Mouse (Mus musculus): ENCODE measurements around the gene Lpin2.
A peak's percentile ranks its signal among the peaks of the same experiment; 100 is the strongest.

The Lpin2 gene

GRCm38 (mm10) chr17:71230108-71230709 is 47.8 kb downstream of the Lpin2 start:
- no peak for DNase-seq (ENCODE audit: low spot score in 2 of 2)

DNA sequence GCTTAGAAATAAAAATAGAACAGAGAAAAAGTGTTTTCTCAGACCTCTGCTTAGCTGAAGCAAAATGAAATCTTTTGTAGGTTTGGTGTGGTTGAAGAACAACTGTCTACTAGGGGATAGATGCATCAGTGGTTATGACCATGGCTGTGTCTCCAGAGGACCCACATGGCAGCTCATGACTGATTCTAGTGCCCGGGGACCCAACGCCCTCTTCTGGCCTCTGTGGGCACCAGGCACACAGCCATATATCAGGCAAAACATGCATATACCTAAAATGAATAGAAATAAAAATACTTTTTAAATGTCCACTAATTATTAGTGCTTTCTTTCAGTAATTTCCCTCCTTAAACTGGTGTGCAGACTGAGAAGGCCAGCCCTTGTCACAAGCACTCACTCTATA is 49.6 kb downstream of the Lpin2 start:
- no peak for DNase-seq (ENCODE audit: low spot score in 2 of 2)

DNA sequence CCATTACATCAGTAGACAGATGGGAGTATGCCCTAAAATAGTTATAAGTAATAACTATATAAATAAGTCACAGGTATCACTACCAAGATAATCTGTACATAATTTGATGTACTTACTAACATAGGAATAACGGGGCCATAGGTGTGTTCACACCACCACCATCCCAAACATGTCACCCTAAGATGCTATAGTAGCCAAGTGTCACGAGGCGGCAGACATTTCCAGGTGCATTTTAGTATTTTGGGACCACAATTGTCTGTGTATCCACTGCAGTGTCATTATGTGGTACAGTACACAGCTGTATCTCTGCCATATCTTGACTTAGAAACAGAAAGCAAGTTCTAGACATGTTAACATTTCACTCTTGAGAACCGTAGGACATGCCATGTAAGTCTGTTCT is 50.9 kb downstream of the Lpin2 start:
- DNase-seq (ENCODE audit: low spot score in 2 of 2): no peak

DNA sequence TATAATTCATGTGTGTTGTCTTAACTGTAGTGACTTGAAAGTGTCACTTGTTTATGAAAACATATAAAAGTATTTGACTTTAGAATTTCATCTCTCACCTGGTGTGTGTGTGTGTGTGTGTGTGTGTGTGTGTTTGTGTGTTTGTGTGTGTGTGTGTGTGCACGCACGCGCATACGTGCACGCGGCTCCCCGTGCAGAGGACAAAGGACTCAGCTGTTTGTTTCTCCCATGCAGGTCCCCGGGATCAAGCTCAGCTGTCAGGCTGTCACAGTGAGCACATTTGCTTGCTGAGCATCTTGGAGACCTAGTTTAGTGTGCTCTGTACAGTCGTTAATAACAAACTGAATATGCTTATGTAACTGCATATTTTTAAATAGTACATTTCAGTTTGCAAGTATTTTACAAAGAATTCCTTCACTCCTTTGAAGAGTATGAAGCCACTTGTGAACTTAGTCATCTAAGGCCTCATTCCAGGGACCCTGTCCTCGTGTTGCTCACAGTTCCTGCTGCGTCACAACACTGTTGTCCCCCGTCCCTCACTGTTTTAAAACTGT is 51.8 kb downstream of the Lpin2 start:
- no peak for DNase-seq (ENCODE audit: low spot score in 2 of 2)

GRCm38 (mm10) chr17:71235229-71235958 is 53.0 kb downstream of the Lpin2 start:
- no peak for DNase-seq (ENCODE audit: low spot score in 2 of 2)

DNA sequence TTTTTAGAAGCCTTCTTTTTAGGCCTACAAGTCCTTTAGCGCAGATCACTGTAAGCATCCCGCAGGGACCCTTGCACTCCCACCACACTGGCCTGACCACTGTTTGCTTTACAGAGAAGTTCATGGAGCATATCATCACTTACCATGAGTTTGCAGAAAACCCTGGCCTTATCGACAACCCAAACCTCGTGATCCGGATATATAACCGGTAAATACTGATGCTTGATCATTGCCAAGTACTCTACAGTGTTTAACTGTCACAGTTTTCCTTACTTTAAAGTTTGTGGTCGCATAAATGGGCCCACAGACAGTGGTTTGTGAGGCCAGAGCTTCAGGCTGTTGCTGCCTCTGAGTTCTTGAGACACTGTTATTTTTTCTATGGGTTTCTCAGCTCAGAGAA is 56.1 kb downstream of the Lpin2 start:
- DNase-seq (ENCODE audit: low spot score in 2 of 2): no peak

DNA sequence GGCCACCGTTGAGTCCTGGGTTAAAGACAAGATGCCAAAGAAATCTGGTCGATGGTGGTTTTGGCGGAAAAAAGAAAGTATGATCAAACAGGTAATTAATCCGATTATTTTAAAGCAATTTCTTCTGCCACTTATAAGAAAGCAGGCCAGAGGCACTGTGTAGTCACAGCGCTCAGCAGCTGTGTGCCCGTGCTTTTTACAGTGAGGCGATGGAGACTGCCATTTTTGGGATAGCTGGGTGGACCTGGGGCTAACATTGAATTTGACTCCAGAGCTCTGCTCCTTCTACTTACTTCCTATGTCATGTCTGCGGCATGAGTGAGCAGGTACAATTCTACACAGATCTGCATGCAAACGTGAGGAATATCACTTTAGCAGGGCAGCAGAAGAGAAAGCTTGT is 58.5 kb downstream of the Lpin2 start:
- DNase-seq (ENCODE audit: low spot score in 2 of 2): no peak

DNA sequence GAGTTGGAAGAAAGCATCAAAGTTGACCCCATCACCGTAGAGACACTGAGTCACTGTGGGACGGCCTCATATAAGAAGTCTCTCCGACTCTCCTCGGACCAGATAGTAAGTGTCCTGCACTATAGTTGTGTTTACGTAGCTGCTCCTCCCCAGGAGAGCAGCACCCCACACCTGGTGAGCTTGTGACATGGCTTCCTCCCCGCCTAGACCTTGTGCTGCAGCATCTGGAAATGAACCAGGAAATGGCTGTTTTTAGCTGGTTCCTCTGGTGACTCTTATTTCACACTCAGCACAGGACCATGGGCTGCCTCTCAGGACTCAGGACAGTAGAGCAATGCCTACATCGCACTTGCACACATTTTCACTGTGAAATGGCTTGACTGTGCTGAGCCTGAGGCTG is 60.3 kb downstream of the Lpin2 start:
- no peak for DNase-seq (ENCODE audit: low spot score in 2 of 2)

DNA sequence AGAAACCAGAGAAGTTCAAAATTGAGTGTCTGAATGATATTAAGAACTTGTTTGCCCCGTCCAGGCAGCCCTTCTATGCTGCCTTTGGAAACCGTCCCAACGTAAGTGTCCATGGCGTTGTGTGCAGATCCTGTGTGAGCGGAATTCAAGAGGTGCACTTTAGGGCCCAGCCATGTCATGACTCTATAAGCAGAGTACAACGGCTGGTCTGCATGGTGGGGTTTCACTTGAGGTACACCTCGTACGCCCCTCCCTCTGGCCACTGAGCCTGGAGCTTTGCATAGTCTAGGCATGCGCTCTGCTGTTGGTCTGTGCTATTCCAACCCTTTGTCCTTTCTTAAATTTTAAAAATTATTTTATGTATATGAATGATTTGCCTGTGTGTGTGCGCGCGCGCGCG is 62.8 kb downstream of the Lpin2 start:
- no peak for DNase-seq (ENCODE audit: low spot score in 2 of 2)

DNA sequence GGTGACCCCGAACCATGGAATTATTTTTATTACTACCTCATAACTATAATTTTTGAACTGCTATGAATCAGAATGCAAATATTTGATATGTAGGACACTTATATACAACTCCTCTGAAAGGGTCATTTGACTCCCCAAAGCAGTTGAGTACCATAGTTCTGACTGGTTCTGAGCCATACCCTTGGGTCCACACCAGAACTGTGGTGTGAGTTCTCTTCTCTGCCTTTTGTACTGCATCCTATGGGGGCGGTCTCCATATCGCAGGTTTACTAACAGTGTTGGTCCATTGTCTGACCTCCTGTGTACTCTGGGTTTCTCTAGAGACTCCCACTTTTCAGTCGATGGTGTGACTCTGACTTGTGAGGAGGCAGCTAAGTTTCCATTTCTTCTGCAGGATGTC is 63.7 kb downstream of the Lpin2 start:
- DNase-seq (ENCODE audit: low spot score in 2 of 2): no peak

- no peak for DNase-seq (ENCODE audit: low spot score in 2 of 2)
Measured at GRCm38 (mm10) chr17:71248963-71249362, 66.6 kb downstream of the Lpin2 start.

DNA sequence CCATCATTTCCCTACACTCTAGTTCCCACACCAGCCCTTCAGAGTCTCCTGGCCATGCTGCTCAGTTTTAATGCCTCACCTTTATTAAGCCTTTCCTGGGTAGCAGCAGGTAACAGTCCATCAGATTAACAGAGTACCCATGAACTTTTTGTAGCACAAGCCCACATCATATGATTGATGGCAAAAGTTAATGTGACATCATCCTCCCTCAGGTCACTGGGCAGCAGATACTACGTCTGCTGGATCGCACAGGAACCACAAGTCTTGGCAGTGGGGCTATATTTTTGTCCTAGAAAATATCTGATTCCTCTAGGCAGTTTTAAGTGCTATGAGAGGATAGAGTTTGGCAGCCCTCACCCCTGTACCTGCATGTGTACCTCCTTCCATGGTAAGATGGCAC is 67.7 kb downstream of the Lpin2 start:
- no peak for DNase-seq (ENCODE audit: low spot score in 2 of 2)

DNA sequence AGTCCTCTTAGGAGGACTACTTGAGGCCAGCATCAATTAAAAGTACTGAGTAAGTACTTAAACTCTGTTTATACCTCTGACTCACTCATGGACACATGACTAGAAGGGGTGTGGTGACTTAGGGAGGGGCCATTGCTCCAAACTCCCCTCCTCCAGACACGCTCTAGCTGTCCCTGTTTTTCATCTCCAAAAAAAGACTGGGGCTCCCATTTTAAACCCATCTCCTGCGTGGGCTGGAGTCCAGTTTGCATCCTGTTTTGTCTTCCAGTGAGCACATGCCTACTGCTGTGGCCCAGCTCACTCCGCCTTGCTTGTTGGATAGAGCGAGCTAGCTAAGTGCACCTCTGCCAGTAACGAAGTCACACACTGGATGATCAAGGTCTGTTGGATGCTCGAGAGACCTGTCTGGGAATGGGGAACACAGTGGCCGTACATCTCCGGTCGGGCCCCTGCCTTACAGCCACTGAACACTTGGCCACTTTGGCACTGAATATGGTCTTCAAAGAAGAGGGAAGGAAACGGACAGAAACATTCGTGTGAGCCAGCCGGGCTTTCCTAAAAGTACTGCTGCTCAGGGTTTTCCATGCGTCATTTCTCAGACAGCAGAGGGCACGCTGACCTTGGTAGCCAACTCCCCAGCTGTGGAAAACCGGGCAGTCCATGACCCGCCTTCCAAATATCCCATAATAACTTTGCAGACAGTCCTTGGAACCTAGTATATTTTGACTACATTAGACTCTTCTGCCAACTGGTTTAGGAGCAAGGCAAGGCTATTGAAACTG is 68.7 kb downstream of the Lpin2 start:
- DNase-seq (ENCODE audit: low spot score in 2 of 2): peak; percentile 48 to 65

- DNase-seq (ENCODE audit: low spot score in 2 of 2): no peak
Measured at GRCm38 (mm10) chr17:71251601-71252001, 69.2 kb downstream of the Lpin2 start.

DNA sequence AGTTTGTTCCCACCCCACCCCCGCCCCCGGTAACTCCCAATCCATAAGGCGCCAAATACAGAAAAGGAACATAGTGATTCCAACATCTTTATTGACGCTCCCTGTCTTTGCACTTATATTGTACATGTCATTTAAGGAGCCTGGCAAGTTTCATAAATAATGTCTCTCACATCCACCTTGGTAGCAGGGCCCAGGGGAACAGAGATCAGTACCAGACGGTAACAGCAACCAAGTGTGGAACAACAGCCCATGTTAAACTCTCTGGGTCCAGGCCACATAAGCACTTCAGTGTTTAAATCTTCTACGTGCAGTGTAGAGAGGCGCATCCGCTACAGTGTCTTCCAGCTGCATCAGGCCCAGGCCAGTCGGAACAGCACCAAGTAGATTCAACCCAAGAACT is 69.7 kb downstream of the Lpin2 start:
- DNase-seq (ENCODE audit: low spot score in 2 of 2): no peak

DNA sequence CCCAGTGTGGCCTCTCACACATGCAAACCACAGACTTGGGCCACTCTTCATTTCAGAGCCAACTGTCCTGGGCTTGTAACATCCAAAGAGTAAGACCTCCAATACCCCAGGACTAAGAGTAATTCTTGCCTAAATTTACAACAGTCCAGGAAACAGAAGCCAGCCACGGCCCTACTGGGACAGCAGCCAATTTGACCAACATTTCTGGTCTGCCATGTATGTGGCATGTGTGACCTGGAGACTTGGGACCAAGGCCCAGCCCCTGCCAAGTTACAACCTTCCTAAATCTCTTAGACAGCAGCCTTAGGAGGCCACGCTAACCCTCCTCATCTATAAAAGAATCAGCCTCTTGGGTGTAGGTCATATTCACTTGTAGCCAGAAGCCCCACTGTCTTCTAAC is 71.0 kb downstream of the Lpin2 start:
- no peak for DNase-seq (ENCODE audit: low spot score in 2 of 2)

DNA sequence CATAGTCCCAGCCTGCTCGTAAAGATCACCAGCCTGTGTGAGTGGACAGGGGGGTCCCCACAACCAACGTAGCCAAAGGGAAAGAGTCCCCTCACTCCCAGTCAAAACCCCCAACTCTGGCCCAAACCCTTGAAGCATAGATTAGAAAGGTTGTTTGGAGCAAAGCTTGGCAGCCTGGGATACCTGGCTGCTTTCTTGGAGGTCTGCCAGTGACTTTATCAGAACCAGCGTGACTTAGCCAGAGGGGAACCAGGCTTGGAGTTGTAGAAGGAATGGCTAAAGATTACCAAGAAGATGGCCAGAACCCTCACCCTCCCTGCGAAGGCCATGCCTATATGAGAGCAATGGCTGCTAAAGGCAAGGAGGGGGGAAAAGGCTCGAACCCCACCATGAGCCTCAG is 71.7 kb downstream of the Lpin2 start:
- DNase-seq (ENCODE audit: low spot score in 2 of 2): no peak

DNA sequence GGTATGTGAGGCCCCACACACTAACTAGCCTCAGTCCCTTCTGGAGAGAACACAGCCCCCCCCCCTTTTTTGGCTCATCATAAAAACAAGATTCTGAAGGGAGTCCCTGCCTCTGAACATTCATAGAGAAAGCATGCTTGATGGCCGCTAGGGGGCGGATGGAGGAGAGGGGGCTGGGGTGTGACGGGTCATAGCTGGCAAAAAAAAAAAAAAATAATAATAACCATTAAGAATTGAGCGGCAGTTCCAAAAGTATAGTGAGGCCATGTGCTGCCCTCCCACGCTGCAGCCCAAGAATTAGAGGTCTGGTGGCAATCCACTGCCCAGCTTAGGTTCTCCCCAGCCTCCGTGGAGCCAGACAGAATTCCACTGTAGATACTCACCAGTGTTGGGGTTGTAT is 72.4 kb downstream of the Lpin2 start:
- no peak for DNase-seq (ENCODE audit: low spot score in 2 of 2)

DNA sequence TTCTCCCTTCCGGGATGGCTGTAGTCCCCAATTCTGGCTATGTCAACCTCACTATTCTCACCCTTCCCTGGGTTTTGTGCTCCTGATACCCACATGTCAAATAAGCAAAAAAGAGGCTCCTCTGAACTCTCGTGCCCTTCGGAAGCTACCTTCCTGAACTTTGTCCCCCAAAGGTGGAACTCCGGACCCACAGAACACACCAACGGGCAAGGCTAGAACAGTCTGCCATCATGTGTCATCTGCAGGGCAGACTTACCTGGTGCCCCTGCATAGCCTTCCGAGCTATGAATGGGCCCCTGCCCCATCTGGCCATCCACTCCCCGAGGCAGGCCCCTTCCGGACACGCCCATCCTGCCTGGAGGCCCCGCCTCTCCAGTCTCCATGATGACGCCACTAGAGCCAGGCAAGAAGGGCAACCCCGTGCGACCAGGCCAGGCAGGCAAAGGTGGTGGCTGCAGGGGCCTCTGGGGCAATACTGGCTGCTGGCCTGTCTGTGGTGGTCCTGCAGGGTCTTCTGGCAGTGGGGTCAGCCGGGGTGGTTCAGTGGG is 73.8 kb downstream of the Lpin2 start:
- DNase-seq (ENCODE audit: low spot score in 2 of 2): no peak

GRCm38 (mm10) chr17:71256806-71257536 is 74.6 kb downstream of the Lpin2 start:
- no peak for DNase-seq (ENCODE audit: low spot score in 2 of 2)

GRCm38 (mm10) chr17:71259727-71260126 is 77.4 kb downstream of the Lpin2 start:
- DNase-seq (ENCODE audit: low spot score in 2 of 2): no peak

DNA sequence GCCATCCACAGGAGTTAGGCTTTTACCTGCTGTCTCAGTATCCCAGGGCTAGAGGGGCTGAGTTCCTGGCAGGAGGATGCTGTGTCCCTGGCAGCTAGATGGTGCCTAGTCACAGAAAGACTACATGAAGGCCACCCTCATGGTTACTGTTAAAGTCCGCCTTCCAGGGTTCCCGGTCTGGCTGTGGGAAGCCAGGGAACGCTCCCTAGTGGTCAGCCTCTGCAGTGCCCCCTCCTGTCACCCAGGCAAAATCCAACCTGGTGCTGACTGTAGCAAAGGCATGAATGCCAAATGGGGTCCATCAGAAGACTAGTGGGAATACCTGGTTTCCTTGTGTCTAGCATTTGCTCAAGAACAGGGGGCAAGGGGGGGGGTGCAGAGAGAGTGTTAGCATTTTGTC is 78.3 kb downstream of the Lpin2 start:
- no peak for DNase-seq (ENCODE audit: low spot score in 2 of 2)

Data from right cerebral cortex, postnatal 10 days (tissue).